Mouse (Mus musculus): ENCODE data around the gene Kras. TPM values are rescaled to one million over a fixed set of nuclear protein-coding genes. Genes with fewer than 3 reads are reported as not detected.
A peak's percentile ranks its signal among the peaks of the same experiment; 100 is the strongest.

Kras gene
- total and polyA plus RNA-seq, 3 experiments, result 5.9 to 32.8 (median 18.8) TPM

DNA sequence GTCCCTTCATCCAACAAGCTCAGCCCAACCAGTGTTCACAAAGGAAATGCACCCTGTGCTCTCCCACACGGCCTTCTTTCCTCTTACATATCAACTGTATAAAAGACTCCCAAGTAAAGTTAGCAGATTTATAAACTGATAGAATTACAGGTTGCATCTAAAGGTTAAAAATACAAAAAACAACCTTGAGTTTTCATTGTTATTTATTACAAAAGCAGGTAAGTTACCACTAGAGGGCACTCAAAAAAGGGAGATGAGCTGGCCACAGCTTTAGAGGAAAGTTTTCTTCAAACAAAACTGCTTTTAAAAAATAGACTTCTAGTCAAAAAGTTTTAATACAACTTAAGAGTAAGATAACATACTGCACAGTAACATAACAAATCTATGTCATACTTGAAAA lies 7.5 kb downstream of the Kras start:
- Histone ChIP-seq H3K79me2 (replicated peaks; ENCODE audit: control insufficient read depth, extremely low read depth, insufficient read depth, poor library complexity, severe bottlenecking) (peaks cover 12% of the 10 kb centered on the region; the same call in 1 of the 2 replicates), H3K9me3 (replicated peaks; ENCODE audit: low read length) (no peaks in the 10 kb centered on the region), H3K4me2 (ENCODE audit: insufficient read depth, low read depth, poor library complexity, severe bottlenecking) (no peak overlapping the region), H3K36me3 (replicated peaks in 1 of 2; ENCODE audit: control insufficient read depth in 1 of 2, insufficient read depth in 1 of 2, low read length in 1 of 2) (peaks cover 8 to 55% of the 10 kb centered on the region in 2 experiments), H3K27ac (ENCODE audit: insufficient read depth, low read depth) (no peak overlapping the region), H3K4me1 (ENCODE audit: control insufficient read depth in 1 of 2, insufficient read depth in 2 of 2) (peaks cover 0 to 22% of the 10 kb centered on the region in 2 experiments; a peak in 2 of 4 replicates), H3K9ac (ENCODE audit: insufficient read depth, low read depth) (no peak overlapping the region), H3K4me3 (replicated peaks in 1 of 3; ENCODE audit: low read depth in 2 of 3, low read length in 2 of 3, poor library complexity in 1 of 3) (no peak overlapping the region), H3K27me3 (replicated peaks) (no peaks in the 10 kb centered on the region)
- in situ Hi-C loops (cut with MboI; ENCODE audit: low pct_ligation_motif_present, low pct_unique_long_range_greater_than_20kb, low sequenced_read_pairs), result no loop called here
- DNase-seq (ENCODE audit: extremely low read depth), result peak; percentile 35
- TF ChIP-seq TBP (conservative IDR thresholded peaks at IDR 0.05; ENCODE audit: low read depth, low read length) (no peak), ZKSCAN1 (IDR thresholded peaks at IDR 0.05; ENCODE audit: borderline replicate concordance, low read depth, low read length) (no peak), UBTF (IDR thresholded peaks at IDR 0.05; ENCODE audit: low read depth, low read length) (no peak), RAD21 (IDR thresholded peaks at IDR 0.05; ENCODE audit: low read depth, low read length) (peak; percentile 86), POLR2A (IDR thresholded peaks at IDR 0.05; ENCODE audit: low read depth, low read length) (no peak), ZC3H11A (IDR thresholded peaks at IDR 0.05; ENCODE audit: low read depth, low read length) (peak; percentile 76), PAX5 (IDR thresholded peaks at IDR 0.05; ENCODE audit: low read length) (no peak), MXI1 (IDR thresholded peaks at IDR 0.05; ENCODE audit: low read depth, low read length) (no peak), E2F4 (IDR thresholded peaks at IDR 0.05; ENCODE audit: insufficient replicate concordance, low read depth, low read length) (no peak), CTCF (conservative IDR thresholded peaks at IDR 0.05 in 1 of 2, IDR thresholded peaks at IDR 0.05 in 1 of 2; ENCODE audit: low read depth in 2 of 2, low read length in 2 of 2) (peak in 1 of 2 experiments; percentile 83; a peak in 3 of 4 replicates), ZNF384 (IDR thresholded peaks at IDR 0.05; ENCODE audit: low read depth, low read length) (peak; percentile 80), JUND (conservative IDR thresholded peaks at IDR 0.05; ENCODE audit: low read depth, low read length) (peak; percentile 43; the same call in 1 of the 2 replicates), USF1 (IDR thresholded peaks at IDR 0.05; ENCODE audit: low read depth, low read length) (no peak), SMC3 (IDR thresholded peaks at IDR 0.05; ENCODE audit: low read depth, low read length) (peak; percentile 90)
- dilution Hi-C loops (cut with MboI; ENCODE audit: extremely low pct_ligation_motif_present, extremely low pct_unique_long_range_greater_than_20kb, low sequenced_read_pairs), result no loop called here

GRCm38 (mm10) chr6:145240285-145240684 lies 9.8 kb downstream of the Kras start:
- TF ChIP-seq MAX (IDR thresholded peaks at IDR 0.05; ENCODE audit: low read length), result no peak
- TF ChIP-seq TBP (conservative IDR thresholded peaks at IDR 0.05; ENCODE audit: low read depth, low read length), result no peak
- TF ChIP-seq POLR2AphosphoS2 (IDR thresholded peaks at IDR 0.05; ENCODE audit: low read depth, low read length), result no peak
- TF ChIP-seq MYC (IDR thresholded peaks at IDR 0.05; ENCODE audit: low read depth, low read length), result no peak
- TF ChIP-seq POLR2A (IDR thresholded peaks at IDR 0.05; ENCODE audit: low read depth, low read length), result no peak
- no peak overlapping the region for H3K4me3 ChIP-seq (replicated peaks in 1 of 3; ENCODE audit: low read depth in 2 of 3, low read length in 2 of 3, poor library complexity in 1 of 3)
- no peak overlapping the region for H3K27ac ChIP-seq (ENCODE audit: insufficient read depth, low read depth)
- H3K4me1 ChIP-seq (ENCODE audit: control insufficient read depth in 1 of 2, insufficient read depth in 2 of 2), result peaks cover 0 to 15% of the 10 kb centered on the region in 2 experiments; a peak in 2 of 4 replicates
- peaks cover 2% of the 10 kb centered on the region; the same call in 1 of the 2 replicates for H3K79me2 ChIP-seq (replicated peaks; ENCODE audit: control insufficient read depth, extremely low read depth, insufficient read depth, poor library complexity, severe bottlenecking)
- no peaks in the 10 kb centered on the region for H3K27me3 ChIP-seq (replicated peaks)
- H3K4me2 ChIP-seq (ENCODE audit: insufficient read depth, low read depth, poor library complexity, severe bottlenecking), result no peak overlapping the region
- in situ Hi-C loops (cut with MboI; ENCODE audit: low pct_ligation_motif_present, low pct_unique_long_range_greater_than_20kb, low sequenced_read_pairs), result no loop called here
- no peaks in the 10 kb centered on the region for H3K9me3 ChIP-seq (replicated peaks; ENCODE audit: low read length)
- no peak overlapping the region for H3K9ac ChIP-seq (ENCODE audit: insufficient read depth, low read depth)
- no peak for DNase-seq (ENCODE audit: extremely low read depth)
- H3K36me3 ChIP-seq (replicated peaks in 1 of 2; ENCODE audit: control insufficient read depth in 1 of 2, insufficient read depth in 1 of 2, low read length in 1 of 2), result peaks cover 8 to 54% of the 10 kb centered on the region in 2 experiments
- dilution Hi-C loops (cut with MboI; ENCODE audit: extremely low pct_ligation_motif_present, extremely low pct_unique_long_range_greater_than_20kb, low sequenced_read_pairs), result no loop called here

Data from CH12.LX (cell line).